Mouse (Mus musculus): ENCODE results near the gene Klhdc7a.
A peak's percentile ranks its signal among the peaks of the same experiment; 100 is the strongest.

Klhdc7a gene

DNA sequence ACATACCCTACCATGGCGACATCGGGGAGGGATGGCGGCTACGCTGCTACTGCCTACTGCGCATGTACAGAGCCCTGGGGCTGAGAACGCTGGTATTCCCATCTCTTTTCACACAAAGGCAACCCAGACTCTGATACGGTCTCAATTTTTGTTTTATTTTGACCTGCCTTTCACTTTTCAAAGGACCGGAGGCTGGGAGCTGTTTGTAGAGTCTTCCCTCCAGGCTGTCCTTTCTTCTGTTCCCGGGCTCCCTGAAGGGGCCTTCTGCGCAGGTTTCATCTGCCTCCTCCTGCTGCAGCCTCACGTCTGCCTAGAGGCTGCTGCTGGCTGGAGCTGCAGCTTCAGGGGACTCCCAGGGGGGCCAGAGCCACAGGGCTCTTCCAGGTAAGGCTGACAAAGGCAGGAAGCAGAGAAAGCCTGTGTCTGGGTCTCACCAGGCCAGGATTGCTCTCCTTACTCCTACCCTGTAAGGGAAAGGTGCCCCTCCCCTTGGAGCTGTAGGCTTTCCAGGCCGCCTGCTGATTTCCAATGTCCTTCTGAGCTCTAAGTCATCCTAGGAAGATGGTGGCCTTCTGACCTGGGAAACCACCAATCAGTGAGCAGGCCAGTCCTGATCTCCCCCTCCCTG, 7.6 kb downstream of the Klhdc7a start:
- no peak for DNase-seq

DNA sequence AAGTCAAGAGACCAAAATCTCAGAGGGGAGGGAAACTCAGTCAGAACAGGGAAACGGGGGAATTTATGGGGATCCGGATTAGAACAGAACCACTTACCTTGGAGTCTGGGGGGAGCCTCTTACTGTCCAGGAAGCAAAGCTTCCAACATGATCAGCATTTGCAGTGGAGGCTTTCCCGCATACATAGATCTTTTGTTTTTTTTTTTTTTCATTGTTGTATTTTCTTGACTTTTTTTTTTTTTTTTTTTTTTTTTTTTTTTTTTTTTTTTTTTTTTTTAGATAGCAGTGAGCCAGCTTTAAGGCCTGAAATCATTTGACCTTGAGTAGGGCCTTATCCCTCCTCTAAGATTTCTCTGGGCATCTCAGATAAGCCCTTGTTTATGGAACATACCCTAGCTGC, 8.6 kb downstream of the Klhdc7a start:
- DNase-seq: no peak

DNA sequence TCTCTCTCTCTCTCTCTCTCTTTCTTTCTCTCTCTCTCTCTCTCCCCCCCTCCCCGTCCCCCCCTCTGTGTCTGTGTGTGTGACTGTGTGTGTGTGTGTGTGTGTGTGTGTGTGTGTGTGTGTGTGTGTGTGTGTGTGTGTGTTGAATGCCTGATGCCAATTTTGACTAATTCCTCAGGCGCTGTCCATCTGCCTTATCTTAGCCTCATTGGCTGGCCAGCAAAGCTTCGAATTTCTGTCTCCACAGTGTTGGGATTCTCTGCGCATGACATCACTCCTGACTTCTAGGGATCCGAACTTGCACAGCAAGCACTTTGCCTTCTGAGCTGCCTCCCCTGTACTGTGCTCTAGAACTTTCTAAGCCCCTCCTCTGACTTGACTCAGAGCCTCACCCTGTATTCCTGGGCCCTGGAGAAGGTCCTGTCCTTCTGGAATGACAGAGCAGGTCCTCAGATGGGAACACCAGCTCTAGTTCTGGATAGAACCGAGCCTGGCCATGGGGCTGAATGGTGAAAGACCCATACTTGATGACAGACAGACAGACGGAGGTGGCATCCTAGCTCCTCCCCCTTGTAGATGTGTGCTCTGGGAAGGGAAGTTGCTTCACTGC, 16.8 kb downstream of the Klhdc7a start:
- no peak for DNase-seq

DNA sequence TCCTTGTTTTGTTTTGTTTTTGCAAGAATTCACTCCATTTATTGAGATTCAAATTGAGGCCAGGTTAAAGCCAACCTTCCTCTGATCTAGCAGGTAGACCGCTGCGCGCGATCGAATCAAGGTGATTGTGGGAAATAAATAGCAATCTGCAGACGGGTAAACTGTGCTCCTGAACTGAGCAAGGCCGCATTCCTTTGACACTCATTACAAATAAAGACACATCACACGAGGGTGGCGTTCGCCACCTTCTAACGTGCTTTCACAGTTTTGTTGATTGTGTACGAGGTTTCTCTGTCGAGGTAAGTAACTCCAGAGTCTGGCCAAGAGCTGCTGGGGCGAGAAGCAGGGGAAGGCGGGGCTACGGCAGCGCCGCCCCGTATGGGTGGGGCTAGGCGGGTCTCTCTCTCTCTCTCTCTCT, 17.4 kb downstream of the Klhdc7a start:
- no peak for DNase-seq

DNA sequence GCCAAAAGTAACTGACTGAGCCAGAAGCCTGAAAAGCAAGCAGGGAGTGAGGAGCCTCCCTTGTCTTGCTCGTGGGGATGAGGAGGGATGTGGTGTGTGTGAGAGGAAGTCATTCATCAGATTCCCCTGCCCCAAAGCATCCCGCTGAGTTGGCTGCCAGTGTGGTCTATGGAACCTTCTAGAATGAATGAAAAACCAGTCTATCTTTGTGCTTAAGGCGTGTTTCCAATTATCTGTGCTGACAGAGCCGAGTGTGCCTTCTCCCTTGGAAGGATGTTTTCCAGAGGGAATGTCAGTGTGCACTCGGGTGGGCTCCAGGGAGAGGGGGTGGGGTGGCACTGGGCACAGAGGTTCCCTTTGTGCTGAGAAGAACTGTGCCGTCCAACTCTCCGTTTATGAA, 19.2 kb downstream of the Klhdc7a start:
- DNase-seq: no peak

DNA sequence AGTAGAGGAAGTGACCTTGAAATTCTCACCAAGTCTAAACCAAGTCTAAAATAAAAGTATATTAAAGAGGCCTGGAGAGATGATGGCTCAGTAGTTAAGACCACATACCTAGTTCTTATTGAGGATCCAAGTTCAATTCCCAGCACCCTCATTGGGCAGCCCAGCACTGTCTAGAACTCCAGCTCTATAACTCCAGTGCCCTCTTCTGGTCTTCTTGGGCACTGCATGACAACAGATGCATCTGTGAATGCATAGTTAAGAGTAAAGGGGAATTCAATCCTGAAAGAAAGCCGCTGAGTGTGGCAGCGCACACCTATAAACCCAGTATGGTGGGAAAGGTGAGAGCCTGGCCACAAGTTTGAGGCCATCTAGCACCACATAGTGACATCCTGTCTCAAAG, 20.5 kb downstream of the Klhdc7a start:
- no peak for DNase-seq

DNA sequence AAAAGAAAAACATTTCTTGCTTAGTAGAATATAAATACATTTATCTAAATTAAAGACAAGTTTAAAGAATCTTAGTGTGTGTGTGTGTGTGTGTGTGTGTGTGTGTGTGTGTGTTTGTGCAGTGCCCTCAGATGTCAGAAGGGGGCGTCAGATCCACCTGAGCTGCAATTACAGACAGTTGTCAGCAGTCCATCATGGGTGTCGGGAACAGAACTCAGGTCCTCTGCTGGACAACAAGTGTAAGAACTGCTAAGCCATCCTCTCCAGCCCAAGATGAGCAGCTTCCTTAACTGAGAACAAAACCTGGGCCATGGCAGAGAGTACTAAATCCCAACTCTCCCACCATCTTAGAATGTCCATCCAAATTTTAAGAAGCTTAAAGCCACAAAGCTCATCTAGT, 26.0 kb downstream of the Klhdc7a start:
- no peak for DNase-seq

DNA sequence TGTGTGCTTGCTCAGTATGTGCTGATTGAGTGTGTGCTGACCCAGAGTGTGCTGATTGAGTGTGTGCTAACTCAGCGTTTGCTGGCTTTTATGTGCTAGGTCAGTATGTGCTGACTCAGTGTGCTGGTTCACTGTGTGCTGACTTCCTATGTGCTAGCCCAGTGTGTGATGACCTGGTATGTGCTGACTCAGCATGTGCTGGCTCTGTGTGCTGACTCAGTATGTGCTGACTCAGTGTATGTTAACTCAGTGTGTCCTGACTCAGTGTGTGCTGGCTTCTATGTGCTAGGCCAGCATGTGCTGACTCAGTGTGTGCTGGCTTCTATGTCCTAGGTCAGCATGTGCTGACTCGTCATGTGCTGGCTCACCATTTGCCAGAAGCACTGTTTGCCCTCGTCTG, 32.3 kb downstream of the Klhdc7a start:
- DNase-seq: no peak

DNA sequence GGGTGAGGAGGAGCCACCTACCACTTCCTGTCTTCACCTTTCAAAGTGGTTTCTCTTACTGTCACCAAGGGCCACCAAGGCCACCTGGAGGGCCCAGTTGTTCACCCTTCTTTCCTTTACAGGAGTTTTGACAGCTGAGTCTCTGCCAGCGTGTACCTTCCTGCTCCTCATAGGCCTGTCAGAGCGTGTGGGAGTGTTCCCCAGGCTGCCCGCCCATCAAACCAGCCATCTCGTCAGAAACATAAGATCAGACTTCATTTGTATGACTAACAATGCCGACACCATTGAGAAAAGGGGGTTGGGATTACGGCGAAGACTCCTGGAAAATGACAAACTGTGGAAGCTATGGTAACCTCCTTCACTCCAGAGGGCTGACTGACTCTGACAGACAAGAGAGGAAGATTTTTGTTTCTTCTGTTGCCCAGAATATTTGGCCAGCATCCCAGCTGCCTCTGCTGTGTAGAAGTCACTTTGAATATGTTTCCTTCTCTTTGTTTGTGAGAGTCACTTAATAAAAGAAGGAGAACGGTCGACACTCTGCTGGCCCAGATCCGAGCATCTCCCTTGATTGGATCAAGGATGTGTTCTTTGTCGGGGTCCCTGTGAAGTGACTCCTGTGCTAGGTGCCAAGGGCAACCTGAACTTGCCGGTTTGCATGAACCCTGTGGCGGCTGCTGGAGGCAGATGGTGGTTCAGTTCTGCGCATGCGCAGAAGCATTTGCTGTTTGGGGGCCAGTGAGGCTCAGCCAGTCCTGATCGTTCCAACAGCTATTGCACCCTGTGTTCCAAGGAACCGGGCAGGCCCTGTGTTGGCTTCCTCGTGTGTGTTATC, 34.6 kb downstream of the Klhdc7a start:
- DNase-seq: peak; percentile 45

DNA sequence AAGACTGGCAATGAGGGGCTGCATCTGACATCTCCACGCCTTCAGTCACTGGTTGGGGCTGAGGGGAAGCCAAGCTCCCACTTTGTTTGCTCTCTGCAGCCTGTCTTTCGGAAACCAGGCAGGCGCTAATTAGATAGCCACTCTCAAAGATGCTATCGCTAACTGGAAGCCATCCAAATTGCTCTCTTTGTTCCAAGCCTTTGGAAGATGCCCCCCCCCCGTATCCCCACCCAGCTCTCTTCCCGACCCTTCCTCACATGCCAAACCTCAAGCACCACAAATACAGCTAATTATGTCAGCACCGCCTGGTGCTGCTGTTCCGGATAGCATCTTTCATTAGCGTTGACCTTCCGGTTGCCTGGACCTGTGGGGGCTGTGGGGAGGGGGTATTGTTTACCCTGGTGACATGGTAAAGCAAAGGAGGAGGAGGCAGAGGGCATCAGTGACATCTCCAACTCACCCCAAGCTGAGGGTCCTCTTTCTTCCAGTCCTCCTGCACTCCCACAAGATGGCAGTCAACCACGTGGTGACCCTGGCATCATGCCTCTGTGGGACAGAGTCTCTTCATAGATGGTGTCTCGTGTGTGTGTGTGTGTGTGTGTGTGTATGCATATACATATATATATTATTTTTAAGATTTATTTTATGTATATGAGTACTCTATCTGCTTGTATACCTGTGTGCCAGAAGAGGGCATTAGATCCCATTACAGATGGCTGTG, 35.9 kb downstream of the Klhdc7a start:
- DNase-seq: no peak

DNA sequence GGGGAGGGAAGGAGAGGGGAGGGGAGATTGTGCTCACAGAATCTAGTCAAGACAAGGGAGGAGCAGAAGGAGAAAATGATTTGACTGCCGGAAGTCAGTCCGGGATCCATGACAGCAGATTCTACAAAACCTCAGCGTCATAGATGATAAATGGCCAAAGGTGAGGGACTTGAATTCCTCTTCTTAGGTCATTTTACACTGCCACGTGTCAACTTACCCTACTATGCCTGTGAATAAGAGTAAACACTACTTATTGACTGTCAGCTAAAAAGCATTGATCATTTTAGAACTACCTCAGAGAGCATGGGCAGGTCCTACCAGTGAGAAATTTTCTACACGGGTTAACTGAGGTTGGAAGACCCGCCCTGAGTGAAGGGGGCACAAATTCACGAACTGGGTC, 36.9 kb downstream of the Klhdc7a start:
- no peak for DNase-seq

DNA sequence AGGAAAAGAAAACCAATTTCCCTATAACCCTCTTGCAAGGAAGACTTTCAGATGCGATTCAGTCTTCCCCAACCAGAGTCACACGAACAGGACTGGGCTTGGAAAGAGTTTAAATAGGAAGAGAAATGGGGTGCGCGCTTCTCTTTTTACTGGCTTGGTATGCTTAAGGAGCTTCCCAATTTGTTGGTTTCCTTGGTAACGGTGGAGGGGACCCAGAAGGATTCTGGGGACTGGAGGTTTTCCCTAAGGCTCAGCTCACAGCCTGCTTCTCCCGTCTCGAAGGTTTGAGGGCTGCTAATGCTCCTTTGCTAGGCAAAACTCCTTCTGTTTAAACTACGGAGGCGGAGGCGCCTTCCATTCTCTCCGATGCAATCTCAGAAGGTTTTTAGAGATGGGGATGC, 41.7 kb downstream of the Klhdc7a start:
- no peak for DNase-seq

DNA sequence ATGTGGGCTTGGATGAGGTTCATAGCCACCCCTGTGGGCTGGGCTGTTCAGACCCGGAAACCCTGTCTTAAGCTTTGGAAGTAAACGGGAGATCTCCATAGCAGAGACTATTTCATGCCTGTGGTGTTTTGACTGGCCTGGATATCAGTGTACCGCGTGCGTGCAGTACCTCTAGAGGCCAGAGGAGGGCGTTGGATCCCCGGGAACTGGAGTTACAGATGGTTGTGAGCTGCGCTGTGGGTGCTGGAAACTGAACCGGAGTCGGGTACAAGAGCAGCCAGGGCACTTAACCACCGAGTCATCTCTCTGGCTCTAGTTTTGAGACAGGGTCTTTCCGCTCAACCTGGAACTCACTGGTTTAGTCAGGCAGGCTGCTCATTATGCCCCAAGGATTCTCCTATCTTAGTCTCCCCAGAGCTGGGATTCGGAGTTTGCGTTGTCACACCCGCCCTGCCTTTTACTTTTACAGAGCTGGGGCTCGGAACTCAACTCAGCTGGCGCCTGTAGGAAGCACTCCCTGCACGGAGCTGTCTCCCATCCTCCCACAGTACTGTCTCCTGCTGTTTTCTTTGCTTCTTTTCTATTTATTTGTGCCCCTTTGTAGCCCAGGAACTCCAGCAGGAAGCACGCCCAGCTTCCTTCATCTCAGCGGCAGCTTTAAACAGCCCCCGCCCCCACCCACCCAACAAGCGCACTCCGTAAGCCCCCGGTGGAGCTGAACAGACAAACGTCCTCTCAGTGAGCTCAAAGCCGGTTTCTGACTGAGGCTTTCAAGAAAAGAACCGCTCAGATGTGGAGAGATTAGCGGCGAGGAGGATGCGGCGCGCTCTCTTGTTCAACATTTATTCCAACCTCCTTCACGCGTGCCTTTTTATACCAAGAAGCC, 42.3 kb downstream of the Klhdc7a start:
- DNase-seq: no peak

DNA sequence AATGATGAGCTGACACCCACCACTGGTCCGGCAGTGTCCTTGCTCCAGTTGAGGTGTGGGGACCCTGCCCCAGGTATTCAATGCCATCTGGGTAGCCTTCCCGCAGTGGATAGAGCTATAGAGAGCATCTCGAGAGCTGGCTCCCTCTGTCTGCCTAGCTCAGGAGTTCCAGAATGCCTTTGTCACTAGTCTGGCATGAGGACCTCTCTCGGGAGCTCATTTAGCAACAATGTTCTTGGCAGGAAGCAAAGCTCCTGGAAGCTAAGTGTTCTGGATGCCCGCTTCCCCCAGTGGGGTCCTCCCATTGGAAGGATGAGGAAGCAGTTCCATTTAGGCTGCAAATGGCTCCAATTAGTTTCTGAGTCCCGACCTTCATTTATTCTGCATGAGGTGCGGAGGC, 51.1 kb downstream of the Klhdc7a start:
- no peak for DNase-seq

Measured in cerebellum, adult 8-10 months (tissue).